Comparison of ENCODE assay signal across 8 mouse cellular contexts in the genomic region with DNA sequence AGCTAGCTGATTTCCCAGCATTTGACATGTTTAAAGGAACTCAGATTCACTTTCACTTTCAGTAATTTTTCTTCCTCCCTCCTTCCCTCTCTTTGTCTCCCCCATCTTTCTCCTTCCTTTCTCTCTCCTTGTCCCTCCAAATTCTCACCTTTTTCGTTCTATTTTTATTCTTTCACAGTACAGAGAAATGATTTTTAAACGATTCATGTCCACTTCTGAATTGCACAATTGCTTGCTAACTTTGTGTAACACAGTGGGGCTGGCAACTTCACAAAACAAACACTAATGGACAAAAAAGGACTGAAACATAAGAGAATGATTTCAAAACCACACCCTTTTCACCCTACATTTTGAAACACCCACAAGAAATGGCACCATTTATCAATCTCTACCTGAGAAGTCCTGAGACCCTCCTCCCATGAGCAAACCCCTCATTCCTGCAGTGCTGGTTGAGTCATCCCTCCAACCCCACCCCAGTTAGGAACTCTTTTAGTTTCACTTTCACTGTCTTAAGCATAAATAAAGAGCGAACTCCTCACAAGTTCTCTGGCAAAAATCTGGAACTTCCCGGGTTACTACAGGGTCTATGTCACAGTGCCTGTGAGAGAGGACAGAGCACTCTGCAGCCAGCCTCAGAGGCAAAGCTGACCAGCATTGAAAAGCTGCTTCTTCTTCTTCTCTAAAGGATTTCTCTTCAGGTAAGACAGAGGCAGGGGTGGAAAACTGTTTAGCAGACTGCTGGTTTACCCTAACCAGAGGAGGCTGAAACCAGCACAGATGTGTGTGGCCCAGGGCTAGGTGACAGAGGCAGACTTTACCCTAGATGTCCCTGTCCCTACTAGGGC. TPM values are rescaled to one million over a fixed set of nuclear protein-coding genes. Genes with fewer than 3 reads are reported as not detected.
DNase-seq lines count a peak whose midpoint lies in the region; TF ChIP-seq lines count a peak whose summit lies in the region.

Gene Gbp2, plus strand, starts transcription at position 492 of the 845 bp plus-strand sequence.

- H3K27me3 ChIP-seq in myocyte (ENCODE audit: control insufficient read depth, insufficient read depth, insufficient read length), result no peaks in the 10 kb centered on the region

- H3K4me3 ChIP-seq in gastrocnemius, adult 2 months, result peak within 1 kb of the TSS; percentile 69
- H3K4me3 ChIP-seq in myocyte, result peak within 1 kb of the TSS; percentile 24

- H3K36me3 ChIP-seq in myocyte (ENCODE audit: control insufficient read depth, insufficient read depth), result no peaks in the 10 kb centered on the region

- DNase-seq in gastrocnemius, adult 2 months, result peak; percentile 23
- DNase-seq in gastrocnemius, postnatal 10 days, result no peak
- DNase-seq in T-cell, adult 2 months (ENCODE audit: low spot score), result peak; percentile 41
- peak; percentile 79 to 80 for DNase-seq in heart, adult 18-20 months
- DNase-seq in kidney, postnatal 14 days, result peak; percentile 36
- DNase-seq in frontal cortex, postnatal 25 days (ENCODE audit: low spot score in 2 of 2), result no peak
- DNase-seq in left cerebral cortex, postnatal 25 days (ENCODE audit: low spot score in 2 of 2), result no peak

- no peak within 1 kb of the TSS for H3ac ChIP-seq in myocyte (ENCODE audit: control insufficient read depth, insufficient read length)

- no peak for TF ChIP-seq CTCF in gastrocnemius, adult 2 months (IDR thresholded peaks at IDR 0.05)

- TF ChIP-seq POLR2A in myocyte (IDR thresholded peaks at IDR 0.05; ENCODE audit: insufficient read length, low read depth), result no peak

- H3K27ac ChIP-seq in gastrocnemius, adult 2 months, result peak within 1 kb of the TSS; percentile 88

- no peaks in the 10 kb centered on the region for H3K79me2 ChIP-seq in myocyte (ENCODE audit: control insufficient read depth, insufficient read depth)

- intact Hi-C loops in gastrocnemius, adult 2 months (cut with DNase I), result loop anchor here (5.0 kb wide), 1 partner anchor 58 kb away; the partner anchor contains the start of gene Gbp3
- intact Hi-C loops in left cerebral cortex, postnatal 25 days (cut with DNase I), result loop anchor here (2.0 to 5.0 kb wide), 2 partner anchors 48 to 128 kb away; partner anchors contain the start of gene Gbp5

- peak within 1 kb of the TSS; percentile 95 for H3K4me2 ChIP-seq in myocyte (ENCODE audit: low read depth)

TF ChIP-seq in myocyte, 11 proteins besides CTCF, POLR2A, EP300 and RAD21:
- TF ChIP-seq MAX (IDR thresholded peaks at IDR 0.05; ENCODE audit: low read depth) (no peak), CEBPB (IDR thresholded peaks at IDR 0.05; ENCODE audit: insufficient read depth, poor library complexity, severe bottlenecking) (peak; percentile 93)
TF ChIP-seq in myocyte: peak in this region for 1.

RNA-seq across cellular contexts. Expression of gene Gbp2, which starts in this region (rescaled TPM):
- 1 to 10 TPM; 2.9 to 3.2 TPM for total RNA-seq in gastrocnemius, adult 2 months (2021)
- 1 to 10 TPM; 3.7 to 4.5 TPM for total RNA-seq in gastrocnemius, postnatal 10 days (2021)
- 10 to 100 TPM; 11.5 to 24.6 TPM for total RNA-seq in heart, adult 18-20 months (2021)
- polyA plus RNA-seq in myocyte (2012; fragmentation: generic; extraction: Trizol), result 0.82 TPM
- 1 to 10 TPM; 1.3 to 1.4 TPM for total RNA-seq in left cerebral cortex, postnatal 25 days (2021)

Comparison
In these comparisons a context has a peak if more than half of its experiments do, and no peak if none do; other contexts are left out.
1. DNase-seq: peak in gastrocnemius, adult 2 months (single experiment), T-cell, adult 2 months (single experiment), heart, adult 18-20 months (2 of 2) and kidney, postnatal 14 days (single experiment); none in gastrocnemius, postnatal 10 days (single experiment), frontal cortex, postnatal 25 days (0 of 2) and left cerebral cortex, postnatal 25 days (0 of 2).